Mouse (Mus musculus) small intestine, adult 2 months (tissue): ENCODE data around the gene Ppp1r18.

Experiments used
- CTCF ChIP-seq: fragments of 200-500 bp; IDR thresholded peaks from 2 replicates; pipeline ENCODE4 v1.5.1; 2012; ENCODE audit warnings: low read depth, mild to moderate bottlenecking, control low read depth, inconsistent platforms, low read length, moderate library complexity, mixed read lengths; ENCODE audit not compliant: insufficient replicate concordance, insufficient read length; ENCODE audit errors: extremely low read depth
- POLR2A ChIP-seq: fragments of 200-500 bp; IDR thresholded peaks from 2 replicates; pipeline ENCODE4 v1.6.1; 2012; ENCODE audit warnings: low read depth, mild to moderate bottlenecking, control low read depth, inconsistent platforms, low read length, moderate library complexity

GRCm38 (mm10) chr17:35907609-35908008 is 42.2 kb downstream of the Ppp1r18 start:
- TF ChIP-seq POLR2A (no peak), CTCF (no peak)
